Mouse (Mus musculus) ES-E14 (cell line): ENCODE results near the gene Lfng.

Experiments
- CHD2 ChIP-seq: IDR thresholded peaks from 2 replicates; pipeline ENCODE4 v1.6.1; 2014; ENCODE audit warnings: mild to moderate bottlenecking, low read depth, low read length, inconsistent platforms
- ZNF384 ChIP-seq: IDR thresholded peaks from 2 replicates; pipeline ENCODE4 v1.6.1; 2012; ENCODE audit warnings: low read depth, low read length, inconsistent platforms

DNA sequence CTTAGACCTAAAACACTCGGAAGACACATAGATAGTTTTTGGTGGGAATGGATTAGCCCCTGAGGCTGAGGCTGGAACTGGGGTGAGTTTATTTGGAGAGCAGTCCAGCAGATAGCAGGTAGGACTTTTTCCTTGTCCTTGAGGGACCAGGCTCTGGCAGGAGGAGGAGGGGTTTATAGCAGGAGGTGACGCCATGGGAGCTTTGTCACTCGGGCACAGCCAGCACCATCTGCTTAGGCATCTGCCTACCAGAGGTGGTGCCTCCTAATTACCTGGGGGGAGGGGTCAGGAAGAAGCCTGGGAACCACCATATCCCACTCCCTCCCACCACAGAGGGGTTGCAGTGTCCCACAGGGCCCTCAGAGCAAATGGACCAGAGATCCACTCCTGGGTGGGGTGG, 1.9 kb upstream of the Lfng start:
- TF ChIP-seq CHD2: no peak
- TF ChIP-seq ZNF384: no peak
